Mouse (Mus musculus) heart, embryonic 16.5 days (tissue): ENCODE data around the gene Gm9. TPM values are rescaled to one million over a fixed set of nuclear protein-coding genes. Genes with fewer than 3 reads are reported as not detected.
"Not testable (repeated sequence)": the region's sequence is repeated elsewhere in the genome, so short reads cannot be mapped to it uniquely, and the experiment has no call there.

ENCODE experiments used
- ATAC-seq: fragments of 200-750 bp; cut with Nextera tagmentation; replicated peaks from 2 replicates; pipeline ENCODE4 v1.8.0; 2017; ENCODE audit warnings: moderate number of reproducible peaks; ENCODE audit not compliant: insufficient read depth, low FRiP score; ENCODE audit errors: extremely low read depth
- H3K27ac ChIP-seq: fragments of 300-500 bp; sonication (generic); 2 replicates; pipeline ENCODE4 v1.5.1; 2014; ENCODE audit warnings: mild to moderate bottlenecking, low read length, control low read depth, moderate library complexity
- H3K27me3 ChIP-seq: fragments of 300-500 bp; sonication (generic); 2 replicates; pipeline ENCODE4 v1.6.1; 2014; ENCODE audit warnings: low read length, mixed read lengths; ENCODE audit not compliant: control insufficient read depth, insufficient read depth
- H3K36me3 ChIP-seq: fragments of 300-500 bp; sonication (generic); 2 replicates; pipeline ENCODE4 v1.6.1; 2014; ENCODE audit not compliant: control insufficient read depth, insufficient read depth
- H3K4me1 ChIP-seq: fragments of 300-500 bp; sonication (generic); 2 replicates; pipeline ENCODE4 v1.6.1; 2014; ENCODE audit warnings: low read length, mixed read lengths; ENCODE audit not compliant: control insufficient read depth, insufficient read depth
- H3K4me2 ChIP-seq: fragments of 300-500 bp; sonication (generic); 2 replicates; pipeline ENCODE4 v1.6.1; 2014; ENCODE audit warnings: low read depth, mild to moderate bottlenecking, control low read depth, low read length
- H3K4me3 ChIP-seq: fragments of 300-500 bp; sonication (generic); 2 replicates; pipeline ENCODE4 v1.5.1; 2014; ENCODE audit warnings: mild to moderate bottlenecking, control low read depth, low read length
- H3K9ac ChIP-seq: fragments of 300-500 bp; sonication (generic); 2 replicates; pipeline ENCODE4 v1.6.1; 2014; ENCODE audit warnings: low read length, control low read depth
- H3K9me3 ChIP-seq: fragments of 300-500 bp; sonication (generic); replicated peaks from 2 replicates; pipeline ENCODE4 v1.6.1; 2016; ENCODE audit warnings: low read length; ENCODE audit not compliant: control insufficient read depth
- WGBS: fragments of 180-500 bp; shearing (Covaris S2); extraction: QIAGEN DNeasy Blood & Tissue Kit; methylation state at CpG from one replicate; pipeline ENCODE4 v1.1.7; 2014; 5-methylcytosine and 5-hydroxymethylcytosine counted together
- polyA plus RNA-seq: library from polyadenylated mRNA; unstranded; fragments of >200 nt; fragmentation: Nextera tagmentation; extraction: Ambion mirVana; gene quantifications from 2 replicates; pipeline ENCODE4 v1.2.1, GENCODE M21; 2015

Gm9 gene
- not detected in 2 replicates for polyA plus RNA-seq

GRCm38 (mm10) chrX:37210941-37211340 lies at the start of gene Gm9:
Gm9 (minus strand) TSS chrX:37211041.
- H3K4me1 ChIP-seq = no peaks in the 10 kb centered on the region
- H3K4me3 ChIP-seq = no peak within 1 kb of the TSS
- H3K27ac ChIP-seq = no peak within 1 kb of the TSS
- 83% methylated on average over 10 of the region's 10 CpGs for WGBS
- H3K9me3 ChIP-seq = no peaks in the 10 kb centered on the region
- no peak within 1 kb of the TSS for H3K9ac ChIP-seq
- H3K36me3 ChIP-seq = no peaks in the 10 kb centered on the region
- no peak for ATAC-seq
- no peaks in the 10 kb centered on the region for H3K27me3 ChIP-seq
- H3K4me2 ChIP-seq = no peak within 1 kb of the TSS

- H3K27me3 ChIP-seq, H3K4me3 ChIP-seq, ATAC-seq, H3K9me3 ChIP-seq, H3K4me2 ChIP-seq, H3K4me1 ChIP-seq, H3K9ac ChIP-seq, H3K27ac ChIP-seq, H3K36me3 ChIP-seq: not testable (repeated sequence)
- WGBS = 100% methylated on average over 1 of the region's 3 CpGs
These were observed 38.8 kb upstream of the Gm9 start, which contains the start of gene Rhox3a for GRCm38 (mm10) chrX:37249619-37250018. Rhox3a (plus strand) TSS chrX:37249919.

GRCm38 (mm10) chrX:37244676-37245075 lies 33.8 kb upstream of the Gm9 start, which contains the start of gene Rhox2a:
Rhox2a (plus strand) TSS chrX:37244976.
- not testable (repeated sequence) for H3K4me1 ChIP-seq, H3K27me3 ChIP-seq, ATAC-seq, H3K9me3 ChIP-seq, H3K27ac ChIP-seq, H3K4me3 ChIP-seq, H3K4me2 ChIP-seq, H3K9ac ChIP-seq, H3K36me3 ChIP-seq
- no CpG with 5 or more reads among the region's 9 CpGs for WGBS

DNA sequence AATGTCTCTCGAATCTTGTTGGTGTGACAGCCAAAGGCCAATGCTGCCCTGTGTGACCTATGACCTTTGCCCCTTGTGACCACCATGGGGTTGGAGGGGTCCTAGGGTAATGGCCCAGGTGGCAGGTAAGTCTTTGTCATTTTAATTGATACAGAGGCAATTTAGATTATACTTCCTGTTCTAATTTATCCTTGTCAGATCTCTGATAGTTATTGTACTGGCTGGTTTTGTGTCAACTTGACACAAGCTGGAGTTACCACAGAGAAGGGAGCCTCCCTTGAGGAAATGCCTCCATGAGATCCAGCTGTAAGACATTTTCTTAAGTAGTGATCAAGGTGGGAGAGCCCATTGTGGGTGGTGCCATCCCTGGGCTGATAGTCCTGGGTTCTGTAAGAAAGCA lies 11.3 kb upstream of the Gm9 start, which contains the start of gene Rhox1:
Rhox1 (minus strand) TSS at position 101 of the 400 bp plus-strand sequence.
- WGBS = 45% methylated on average over 1 of the region's 1 CpGs
- not testable (repeated sequence) for H3K9me3 ChIP-seq, H3K4me2 ChIP-seq, H3K27me3 ChIP-seq, ATAC-seq, H3K9ac ChIP-seq, H3K27ac ChIP-seq, H3K4me3 ChIP-seq, H3K4me1 ChIP-seq, H3K36me3 ChIP-seq

DNA sequence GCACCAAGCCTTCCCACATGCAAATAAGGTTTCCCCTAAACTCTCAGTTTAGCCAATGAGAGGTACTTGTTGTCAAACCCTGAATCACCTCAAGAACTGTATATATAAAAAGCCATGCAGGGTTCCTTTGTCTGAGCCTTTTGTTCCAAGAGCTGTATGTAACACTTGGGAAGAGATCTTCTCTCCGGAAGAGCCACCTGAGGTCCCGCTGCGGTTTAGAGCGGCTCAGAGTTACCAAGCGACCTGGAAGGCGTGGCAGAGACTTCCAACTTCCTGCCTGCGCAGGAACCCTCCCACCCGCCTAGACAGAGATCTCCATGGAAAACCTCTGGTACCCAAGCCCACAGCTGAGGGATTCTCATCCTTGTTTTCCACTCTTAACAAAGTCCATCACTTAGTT lies 12.2 kb downstream of the Gm9 start:
- Histone ChIP-seq H3K27ac (no peak overlapping the region), H3K4me2 (no peak overlapping the region), H3K9ac (no peak overlapping the region), H3K36me3 (no peaks in the 10 kb centered on the region), H3K4me1 (no peaks in the 10 kb centered on the region), H3K9me3 (no peaks in the 10 kb centered on the region), H3K4me3 (no peak overlapping the region), H3K27me3 (no peaks in the 10 kb centered on the region)
- 42% methylated on average over 8 of the region's 8 CpGs for WGBS
- ATAC-seq = no peak

DNA sequence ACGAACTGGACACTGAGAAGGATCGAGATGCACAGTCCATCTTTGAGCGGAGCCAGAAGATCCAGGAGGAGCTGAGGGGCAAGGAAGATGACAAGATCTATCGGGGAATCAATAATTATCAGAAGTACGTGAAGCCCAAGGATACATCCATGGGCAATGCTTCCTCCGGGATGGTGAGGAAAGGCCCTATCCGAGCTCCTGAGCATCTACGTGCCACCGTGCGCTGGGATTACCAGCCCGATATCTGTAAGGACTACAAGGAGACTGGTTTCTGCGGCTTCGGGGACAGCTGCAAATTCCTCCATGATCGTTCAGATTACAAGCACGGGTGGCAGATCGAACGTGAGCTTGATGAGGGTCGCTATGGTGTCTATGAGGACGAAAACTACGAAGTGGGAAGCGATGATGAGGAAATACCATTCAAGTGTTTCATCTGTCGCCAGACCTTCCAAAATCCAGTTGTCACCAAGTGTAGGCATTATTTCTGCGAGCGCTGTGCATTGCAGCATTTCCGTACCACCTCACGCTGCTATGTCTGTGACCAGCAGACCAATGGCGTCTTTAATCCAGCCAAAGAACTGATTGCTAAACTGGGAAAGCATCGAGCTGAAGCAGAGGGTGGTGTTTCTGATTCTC lies 19.0 kb downstream of the Gm9 start:
- peak overlapping the region; percentile 77 for H3K4me2 ChIP-seq
- WGBS = 22% methylated on average over 28 of the region's 28 CpGs
- 0 out of 2 replicates have a peak, but pooled peaks have one; percentile 8 for ATAC-seq
- peak overlapping the region; percentile 66 for H3K9ac ChIP-seq
- H3K27me3 ChIP-seq = no peaks in the 10 kb centered on the region
- peak overlapping the region; percentile 66 for H3K4me3 ChIP-seq
- H3K4me1 ChIP-seq = peaks cover 2% of the 10 kb centered on the region; the same call in 1 of the 2 replicates
- H3K27ac ChIP-seq = no peak overlapping the region; the same call in 1 of the 2 replicates
- H3K9me3 ChIP-seq = no peaks in the 10 kb centered on the region
- 0 out of 2 replicates have a peak, but pooled peaks cover 3% of the 10 kb centered on the region for H3K36me3 ChIP-seq

DNA sequence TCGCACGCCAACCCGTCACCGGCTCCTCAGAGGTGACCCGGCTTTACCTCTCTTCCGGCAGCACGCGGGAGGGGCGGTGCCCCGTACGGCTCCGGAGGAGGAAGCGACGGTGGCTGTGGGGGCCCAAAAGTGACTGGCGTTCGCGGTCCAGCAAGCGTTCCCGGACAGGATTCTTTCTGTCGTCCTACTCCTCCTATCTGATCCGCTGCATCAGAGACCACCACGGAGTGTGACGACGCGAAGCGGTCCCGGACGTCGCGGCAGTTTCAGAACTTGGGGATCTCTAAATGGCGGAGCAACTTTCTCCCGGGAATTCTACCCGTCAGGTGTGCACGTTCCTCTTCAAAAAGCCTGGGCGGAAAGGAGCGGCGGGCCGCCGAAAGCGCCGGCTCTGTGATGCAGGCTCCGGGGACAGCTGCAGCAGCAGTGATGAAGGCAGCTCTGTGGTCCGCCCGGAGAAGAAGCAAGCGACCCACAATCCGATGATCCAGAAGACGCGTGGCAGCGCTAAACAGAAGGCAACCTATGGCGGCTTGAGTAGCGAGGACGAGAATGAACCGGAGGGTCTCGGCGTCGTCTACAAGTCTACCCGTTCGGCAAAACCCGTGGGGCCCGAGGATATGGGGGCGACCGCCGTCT lies 19.6 kb downstream of the Gm9 start, which contains the start of the genes Ndufa1 and Rnf113a1:
Ndufa1 (minus strand) TSS at position 59 of the 639 bp plus-strand sequence.
Rnf113a1 (plus strand) TSS at position 141 of the 639 bp plus-strand sequence.
- peak; percentile 74 for ATAC-seq
- H3K27ac ChIP-seq = peak within 1 kb of the TSS; percentile 70
- no peaks in the 10 kb centered on the region for H3K9me3 ChIP-seq
- H3K27me3 ChIP-seq = no peaks in the 10 kb centered on the region
- H3K4me2 ChIP-seq = peak within 1 kb of the TSS; percentile 77
- peak within 1 kb of the TSS; percentile 66 for H3K9ac ChIP-seq
- 14% methylated on average over 61 of the region's 63 CpGs for WGBS
- 0 out of 2 replicates have a peak, but pooled peaks cover 3% of the 10 kb centered on the region for H3K36me3 ChIP-seq
- peak within 1 kb of the TSS; percentile 66 for H3K4me3 ChIP-seq
- peaks cover 2% of the 10 kb centered on the region; the same call in 1 of the 2 replicates for H3K4me1 ChIP-seq

DNA sequence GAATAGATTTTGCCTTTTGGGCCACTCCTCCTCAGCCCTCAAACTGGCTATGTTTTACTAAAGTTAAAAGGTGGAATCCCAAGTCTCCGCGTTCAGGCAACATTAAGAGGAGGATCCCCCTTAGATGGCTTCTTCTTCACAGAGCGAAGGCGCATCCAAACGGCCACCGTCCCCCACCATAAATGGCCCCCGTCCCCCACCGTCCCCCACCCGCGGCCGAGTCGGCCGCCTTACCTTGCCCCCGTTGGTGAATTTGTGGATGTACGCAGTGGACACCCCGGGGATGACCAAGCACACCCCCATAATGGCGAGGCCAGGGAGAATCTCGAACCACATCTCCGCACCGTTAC lies 20.1 kb downstream of the Gm9 start:
- Histone ChIP-seq H3K9me3 (no peaks in the 10 kb centered on the region), H3K9ac (peak overlapping the region; percentile 66), H3K27ac (no peak overlapping the region), H3K4me2 (peak overlapping the region; percentile 77), H3K36me3 (0 out of 2 replicates have a peak, but pooled peaks cover 3% of the 10 kb centered on the region), H3K27me3 (no peaks in the 10 kb centered on the region), H3K4me3 (peak overlapping the region; percentile 66), H3K4me1 (peaks cover 2% of the 10 kb centered on the region; the same call in 1 of the 2 replicates)
- 12% methylated on average over 20 of the region's 20 CpGs for WGBS
- ATAC-seq = peak; percentile 64

- not testable (repeated sequence) for H3K27ac ChIP-seq, H3K9me3 ChIP-seq, ATAC-seq, H3K36me3 ChIP-seq, H3K27me3 ChIP-seq, H3K4me1 ChIP-seq, H3K9ac ChIP-seq, H3K4me3 ChIP-seq
- 37% methylated on average over 8 of the region's 8 CpGs for WGBS
- H3K4me2 ChIP-seq = peak overlapping the region; percentile 46; the same call in 1 of the 2 replicates
These were observed 26.4 kb downstream of the Gm9 start for GRCm38 (mm10) chrX:37184401-37184800.
